Mouse (Mus musculus) neural tube, embryonic 10.5 days (tissue): Measurements from ENCODE around the gene Zdhhc20.
"Not testable (repeated sequence)": the region's sequence is repeated elsewhere in the genome, so short reads cannot be mapped to it uniquely, and the experiment has no call there.

Experiments used
- DNase-seq: peaks from one replicate; pipeline ENCODE4 v3.0.0-alpha.2; 2017; ENCODE audit warnings: low spot score; ENCODE audit errors: extremely low spot score

The Zdhhc20 gene

GRCm38 (mm10) chr14:57892961-57893360 is 2.9 kb upstream of the Zdhhc20 start:
- DNase-seq = no peak

GRCm38 (mm10) chr14:57889541-57890010 is 500 bp downstream of the Zdhhc20 start:
- no peak for DNase-seq

- DNase-seq = no peak
Observed at GRCm38 (mm10) chr14:57887171-57887570, 2.9 kb downstream of the Zdhhc20 start.

GRCm38 (mm10) chr14:57886032-57886431 is 4.0 kb downstream of the Zdhhc20 start:
- no peak for DNase-seq

GRCm38 (mm10) chr14:57883341-57883740 is 6.7 kb downstream of the Zdhhc20 start:
- no peak for DNase-seq

GRCm38 (mm10) chr14:57882720-57883119 is 7.4 kb downstream of the Zdhhc20 start:
- DNase-seq = no peak

GRCm38 (mm10) chr14:57881793-57882192 is 8.3 kb downstream of the Zdhhc20 start:
- no peak for DNase-seq

- DNase-seq = no peak
Observed at GRCm38 (mm10) chr14:57881074-57881473, 9.0 kb downstream of the Zdhhc20 start.

GRCm38 (mm10) chr14:57877921-57878320 is 12.2 kb downstream of the Zdhhc20 start:
- no peak for DNase-seq

- DNase-seq = no peak
Observed at GRCm38 (mm10) chr14:57866676-57867276, 23.3 kb downstream of the Zdhhc20 start.

GRCm38 (mm10) chr14:57865256-57865655 is 24.8 kb downstream of the Zdhhc20 start:
- DNase-seq = no peak

GRCm38 (mm10) chr14:57863129-57863528 is 26.9 kb downstream of the Zdhhc20 start:
- DNase-seq = no peak

GRCm38 (mm10) chr14:57861987-57862412 is 28.1 kb downstream of the Zdhhc20 start:
- no peak for DNase-seq

GRCm38 (mm10) chr14:57859520-57859919 is 30.6 kb downstream of the Zdhhc20 start:
- no peak for DNase-seq

- DNase-seq = no peak
Observed at GRCm38 (mm10) chr14:57858601-57859000, 31.5 kb downstream of the Zdhhc20 start.

- DNase-seq = not testable (repeated sequence)
Observed at GRCm38 (mm10) chr14:57856037-57856436, 34.0 kb downstream of the Zdhhc20 start.

GRCm38 (mm10) chr14:57852961-57853360 is 37.1 kb downstream of the Zdhhc20 start:
- DNase-seq = no peak

GRCm38 (mm10) chr14:57850330-57850729 is 39.7 kb downstream of the Zdhhc20 start:
- no peak for DNase-seq

- no peak for DNase-seq
Observed at GRCm38 (mm10) chr14:57848646-57849045, 41.4 kb downstream of the Zdhhc20 start.

GRCm38 (mm10) chr14:57848061-57848460 is 42.0 kb downstream of the Zdhhc20 start:
- DNase-seq = not testable (repeated sequence)

- DNase-seq = no peak
Observed at GRCm38 (mm10) chr14:57844535-57844934, 45.5 kb downstream of the Zdhhc20 start.

GRCm38 (mm10) chr14:57835157-57835556 is 54.9 kb downstream of the Zdhhc20 start:
- DNase-seq = no peak

- no peak for DNase-seq
Observed at GRCm38 (mm10) chr14:57833526-57833925, 56.5 kb downstream of the Zdhhc20 start.
